Mouse (Mus musculus): ENCODE measurements at regions not wholly inside any gene's neighbourhood (a gene's known extent, or its start where the extent isn't known, plus 50 kb on each side); places are given as distances from the start of the nearest gene placed in this dataset.
A peak's percentile ranks its signal among the peaks of the same experiment; 100 is the strongest.

DNA sequence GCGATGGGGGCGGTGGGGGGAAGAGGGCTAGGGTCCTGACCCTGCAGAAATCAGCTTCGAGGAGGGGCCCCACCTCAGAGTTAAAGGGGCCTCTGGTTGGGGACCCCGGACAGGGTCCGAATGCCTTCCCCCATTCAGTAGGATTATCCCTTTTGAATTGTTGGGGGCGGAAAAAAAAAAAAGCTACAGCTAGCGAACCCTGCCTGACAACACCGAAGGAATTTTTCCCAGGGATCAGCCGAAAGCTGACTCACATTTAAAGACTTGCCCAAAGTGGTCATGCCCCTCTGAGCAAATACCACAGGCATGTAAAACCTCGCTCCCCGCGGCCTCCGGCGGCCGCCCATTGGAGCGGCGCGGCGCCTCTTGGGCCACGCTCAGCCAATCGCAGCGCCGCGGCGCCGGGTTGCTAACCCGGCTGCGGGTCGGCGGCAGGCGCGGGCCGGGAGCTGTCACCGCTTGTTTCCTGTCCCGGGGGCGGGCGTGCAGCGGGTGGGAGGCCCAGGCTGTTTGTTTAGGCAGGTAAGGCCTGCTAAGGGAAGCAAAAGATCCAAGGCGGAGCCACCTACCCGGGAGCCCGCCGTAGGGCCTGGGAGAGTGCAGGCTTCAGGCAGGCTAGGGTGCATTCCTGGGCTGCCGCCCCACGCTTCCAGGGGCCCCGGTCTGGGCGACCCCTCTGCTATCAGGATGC lies 116.5 kb upstream of the Parp11 start:
- Histone ChIP-seq H3K4me2 (ENCODE audit: low read depth, low read length) (peak overlapping the region; percentile 70), H3K4me1 (ENCODE audit: control insufficient read depth, insufficient read depth, low read length) (peaks cover 44% of the 10 kb centered on the region), H3K9ac (ENCODE audit: low read length) (peak overlapping the region; percentile 74), H3K27me3 (ENCODE audit: control insufficient read depth, insufficient read depth, low read length) (no peaks in the 10 kb centered on the region), H3K27ac (ENCODE audit: low read length) (peak overlapping the region; percentile 96), H3K36me3 (ENCODE audit: control insufficient read depth, insufficient read depth, low read length) (no peaks in the 10 kb centered on the region), H3K4me3 (replicated peaks; ENCODE audit: low read length) (peak overlapping the region; percentile 41), H3K9me3 (replicated peaks; ENCODE audit: control insufficient read depth, low read length) (no peaks in the 10 kb centered on the region)
- peak; percentile 90 for ATAC-seq (ENCODE audit: insufficient read depth, low FRiP score)
- 1% methylated on average over 45 of the region's 46 CpGs for whole genome bisulfite sequencing

DNA sequence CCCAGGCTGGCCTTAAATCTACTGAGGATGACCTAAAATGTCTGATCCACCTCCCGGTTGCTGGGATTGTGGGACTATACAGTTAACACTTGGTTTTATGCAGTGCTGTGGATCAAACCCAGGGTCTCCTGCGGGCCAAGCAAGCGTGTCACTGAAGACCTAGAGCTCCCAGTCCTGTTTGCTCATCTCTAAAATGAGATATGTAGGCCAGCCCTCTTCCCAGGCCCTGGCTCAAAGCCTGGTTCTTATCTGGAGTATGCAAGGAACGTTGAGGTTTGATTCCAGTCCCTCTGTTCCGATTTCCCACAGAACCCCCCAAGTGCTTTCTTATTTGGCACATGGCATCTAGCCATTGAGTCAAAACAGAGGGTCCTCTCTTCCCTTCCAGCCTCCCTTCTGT lies 115.5 kb upstream of the Parp11 start:
- H3K36me3 ChIP-seq (ENCODE audit: control insufficient read depth, insufficient read depth, low read length), result no peaks in the 10 kb centered on the region
- ATAC-seq (ENCODE audit: insufficient read depth, low FRiP score), result no peak
- peak overlapping the region; percentile 70; the same call in 1 of the 2 replicates for H3K4me2 ChIP-seq (ENCODE audit: low read depth, low read length)
- no peaks in the 10 kb centered on the region for H3K9me3 ChIP-seq (replicated peaks; ENCODE audit: control insufficient read depth, low read length)
- WGBS, result 54% methylated on average over 5 of the region's 5 CpGs
- H3K4me3 ChIP-seq (replicated peaks; ENCODE audit: low read length), result no peak overlapping the region
- peak overlapping the region; percentile 94 for H3K27ac ChIP-seq (ENCODE audit: low read length)
- 0 out of 2 replicates have a peak overlapping the region, but pooled peaks have one; percentile 7 for H3K9ac ChIP-seq (ENCODE audit: low read length)
- H3K27me3 ChIP-seq (ENCODE audit: control insufficient read depth, insufficient read depth, low read length), result no peaks in the 10 kb centered on the region
- peaks cover 44% of the 10 kb centered on the region for H3K4me1 ChIP-seq (ENCODE audit: control insufficient read depth, insufficient read depth, low read length)

GRCm38 (mm10) chr6:127334256-127334655 lies 112.4 kb upstream of the Parp11 start:
- peaks cover 49% of the 10 kb centered on the region for H3K4me1 ChIP-seq (ENCODE audit: control insufficient read depth, insufficient read depth, low read length)
- no peak overlapping the region for H3K9ac ChIP-seq (ENCODE audit: low read length)
- 0 out of 2 replicates have a peak overlapping the region, but pooled peaks have one; percentile 6 for H3K4me2 ChIP-seq (ENCODE audit: low read depth, low read length)
- ATAC-seq (ENCODE audit: insufficient read depth, low FRiP score), result no peak
- no peak overlapping the region for H3K4me3 ChIP-seq (replicated peaks; ENCODE audit: low read length)
- H3K36me3 ChIP-seq (ENCODE audit: control insufficient read depth, insufficient read depth, low read length), result no peaks in the 10 kb centered on the region
- no peaks in the 10 kb centered on the region for H3K9me3 ChIP-seq (replicated peaks; ENCODE audit: control insufficient read depth, low read length)
- WGBS, result 71% methylated on average over 6 of the region's 6 CpGs
- no peaks in the 10 kb centered on the region for H3K27me3 ChIP-seq (ENCODE audit: control insufficient read depth, insufficient read depth, low read length)
- peak overlapping the region; percentile 59 for H3K27ac ChIP-seq (ENCODE audit: low read length)

DNA sequence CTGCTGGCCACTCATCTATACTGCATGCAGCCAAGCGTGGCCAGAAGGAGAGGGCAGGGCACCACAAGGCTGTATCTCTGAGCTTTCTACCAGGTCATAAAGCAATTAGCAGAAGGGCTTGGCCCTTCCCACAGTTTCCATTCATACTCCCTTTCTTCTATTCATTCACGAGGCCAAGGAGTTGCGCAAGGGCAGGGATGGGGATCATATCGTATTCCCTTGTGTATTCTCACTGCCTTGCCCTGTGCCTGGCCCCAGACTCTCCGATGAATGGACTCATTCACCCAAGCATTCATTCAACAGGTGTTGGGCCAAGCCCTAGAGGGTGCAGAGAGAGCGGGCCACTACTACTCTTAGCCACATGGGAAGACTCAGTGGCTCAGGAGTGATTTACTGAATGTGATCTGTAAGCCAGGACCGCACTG lies 111.2 kb upstream of the Parp11 start:
- Histone ChIP-seq H3K27ac (ENCODE audit: low read length) (peak overlapping the region; percentile 71), H3K4me1 (ENCODE audit: control insufficient read depth, insufficient read depth, low read length) (peaks cover 41% of the 10 kb centered on the region), H3K9me3 (replicated peaks; ENCODE audit: control insufficient read depth, low read length) (no peaks in the 10 kb centered on the region), H3K4me2 (ENCODE audit: low read depth, low read length) (no peak overlapping the region), H3K27me3 (ENCODE audit: control insufficient read depth, insufficient read depth, low read length) (no peaks in the 10 kb centered on the region), H3K36me3 (ENCODE audit: control insufficient read depth, insufficient read depth, low read length) (no peaks in the 10 kb centered on the region), H3K4me3 (replicated peaks; ENCODE audit: low read length) (no peak overlapping the region), H3K9ac (ENCODE audit: low read length) (no peak overlapping the region)
- ATAC-seq (ENCODE audit: insufficient read depth, low FRiP score), result peak; percentile 89
- 48% methylated on average over 7 of the region's 7 CpGs for WGBS

DNA sequence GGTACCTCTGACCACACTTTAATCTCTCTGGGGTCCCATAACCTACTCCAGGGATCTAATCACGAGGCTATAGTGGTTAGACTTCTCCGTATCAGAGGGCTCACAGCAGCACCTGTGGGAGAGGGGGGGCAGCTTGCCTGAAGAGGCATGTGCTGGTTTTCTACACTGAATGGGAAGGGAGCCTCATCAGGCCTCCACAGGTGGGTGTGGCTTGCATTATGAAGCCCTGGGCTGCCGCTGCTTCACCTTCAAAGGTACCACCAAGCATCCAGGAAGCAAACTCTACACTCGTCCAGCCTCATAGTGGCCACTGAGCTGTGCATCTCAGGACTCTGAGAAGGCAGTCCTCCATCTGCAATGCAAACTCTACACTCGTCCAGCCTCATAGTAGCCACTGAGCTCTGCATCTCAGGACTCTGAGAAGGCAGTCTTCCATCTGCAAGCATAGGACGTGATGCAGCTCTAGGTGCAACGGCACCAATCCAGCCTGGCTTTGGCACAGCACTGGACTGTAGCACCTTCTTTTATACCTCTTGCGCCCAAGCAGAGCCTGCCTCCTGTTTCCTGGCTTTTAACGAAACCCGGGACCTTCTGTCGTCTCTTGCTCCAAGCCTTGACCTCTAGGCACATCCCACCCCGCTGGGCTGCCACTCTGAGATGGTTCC lies 110.5 kb upstream of the Parp11 start:
- Histone ChIP-seq H3K4me2 (ENCODE audit: low read depth, low read length) (no peak overlapping the region; the same call in 1 of the 2 replicates), H3K4me3 (replicated peaks; ENCODE audit: low read length) (no peak overlapping the region), H3K27me3 (ENCODE audit: control insufficient read depth, insufficient read depth, low read length) (no peaks in the 10 kb centered on the region), H3K4me1 (ENCODE audit: control insufficient read depth, insufficient read depth, low read length) (peaks cover 35% of the 10 kb centered on the region), H3K9me3 (replicated peaks; ENCODE audit: control insufficient read depth, low read length) (no peaks in the 10 kb centered on the region), H3K27ac (ENCODE audit: low read length) (peak overlapping the region; percentile 69), H3K9ac (ENCODE audit: low read length) (no peak overlapping the region), H3K36me3 (ENCODE audit: control insufficient read depth, insufficient read depth, low read length) (no peaks in the 10 kb centered on the region)
- ATAC-seq (ENCODE audit: insufficient read depth, low FRiP score), result peak; percentile 12; the same call in 1 of the 2 replicates
- WGBS, result 59% methylated on average over 12 of the region's 12 CpGs

GRCm38 (mm10) chr6:127336681-127337397 lies 109.8 kb upstream of the Parp11 start:
- Histone ChIP-seq H3K4me1 (ENCODE audit: control insufficient read depth, insufficient read depth, low read length) (peaks cover 30% of the 10 kb centered on the region), H3K9me3 (replicated peaks; ENCODE audit: control insufficient read depth, low read length) (no peaks in the 10 kb centered on the region), H3K36me3 (ENCODE audit: control insufficient read depth, insufficient read depth, low read length) (no peaks in the 10 kb centered on the region), H3K27ac (ENCODE audit: low read length) (peak overlapping the region; percentile 69), H3K9ac (ENCODE audit: low read length) (peak overlapping the region; percentile 6; the same call in 1 of the 2 replicates), H3K4me3 (replicated peaks; ENCODE audit: low read length) (no peak overlapping the region), H3K4me2 (ENCODE audit: low read depth, low read length) (no peak overlapping the region; the same call in 1 of the 2 replicates), H3K27me3 (ENCODE audit: control insufficient read depth, insufficient read depth, low read length) (no peaks in the 10 kb centered on the region)
- WGBS, result 40% methylated on average over 15 of the region's 15 CpGs
- no peak for ATAC-seq (ENCODE audit: insufficient read depth, low FRiP score)

DNA sequence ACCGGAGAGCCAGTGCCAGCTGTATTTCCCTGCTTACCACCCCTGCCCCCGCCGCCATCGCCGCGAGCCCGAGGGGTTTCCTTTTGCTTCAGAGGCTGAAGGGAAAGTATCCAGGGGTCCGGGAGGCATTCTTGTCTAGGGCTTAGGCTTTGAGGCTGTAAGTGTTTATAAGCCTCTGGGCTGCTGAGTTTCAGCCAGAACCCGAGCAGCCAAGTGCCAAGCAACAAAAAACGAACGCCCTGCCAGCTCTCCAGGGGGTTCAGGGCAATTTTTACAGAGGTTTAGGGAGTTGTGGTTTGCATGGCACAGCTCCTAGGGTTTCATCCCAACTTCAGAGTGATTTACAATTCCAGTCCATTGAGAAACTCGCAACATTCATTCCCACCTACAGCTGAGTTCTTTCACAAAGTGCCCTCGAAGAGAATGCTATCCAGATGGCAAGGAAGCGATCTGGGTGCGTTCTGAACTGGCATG lies 109.2 kb upstream of the Parp11 start:
- Histone ChIP-seq H3K4me3 (replicated peaks; ENCODE audit: low read length) (no peak overlapping the region), H3K27ac (ENCODE audit: low read length) (peak overlapping the region; percentile 11; the same call in 1 of the 2 replicates), H3K9ac (ENCODE audit: low read length) (peak overlapping the region; percentile 6; the same call in 1 of the 2 replicates), H3K36me3 (ENCODE audit: control insufficient read depth, insufficient read depth, low read length) (no peaks in the 10 kb centered on the region), H3K27me3 (ENCODE audit: control insufficient read depth, insufficient read depth, low read length) (no peaks in the 10 kb centered on the region), H3K4me1 (ENCODE audit: control insufficient read depth, insufficient read depth, low read length) (peaks cover 30% of the 10 kb centered on the region), H3K9me3 (replicated peaks; ENCODE audit: control insufficient read depth, low read length) (no peaks in the 10 kb centered on the region), H3K4me2 (ENCODE audit: low read depth, low read length) (no peak overlapping the region)
- 43% methylated on average over 15 of the region's 15 CpGs for WGBS
- ATAC-seq (ENCODE audit: insufficient read depth, low FRiP score), result no peak

DNA sequence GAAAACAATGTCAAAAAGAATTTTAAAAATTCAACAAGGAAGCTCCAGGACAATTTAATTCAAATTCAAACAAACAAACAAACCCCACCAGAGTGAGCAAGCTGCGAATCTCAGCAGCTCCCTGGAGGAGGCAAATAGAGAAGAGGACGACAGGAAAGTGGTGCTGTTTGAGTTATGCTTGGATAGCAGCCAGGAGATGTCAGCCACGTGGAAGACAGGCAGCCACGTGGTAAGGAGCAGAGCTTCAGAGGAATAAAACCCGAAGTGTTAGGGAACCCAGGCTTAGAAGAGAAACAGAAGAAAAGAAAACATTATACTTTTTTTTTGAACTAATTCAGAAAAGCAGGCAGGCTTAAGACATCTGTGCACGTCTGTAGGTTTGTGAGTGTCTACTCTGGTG lies 108.2 kb upstream of the Parp11 start:
- Histone ChIP-seq H3K4me3 (replicated peaks; ENCODE audit: low read length) (no peak overlapping the region), H3K36me3 (ENCODE audit: control insufficient read depth, insufficient read depth, low read length) (no peaks in the 10 kb centered on the region), H3K9ac (ENCODE audit: low read length) (no peak overlapping the region), H3K4me1 (ENCODE audit: control insufficient read depth, insufficient read depth, low read length) (peaks cover 30% of the 10 kb centered on the region), H3K27ac (ENCODE audit: low read length) (no peak overlapping the region), H3K9me3 (replicated peaks; ENCODE audit: control insufficient read depth, low read length) (no peaks in the 10 kb centered on the region), H3K4me2 (ENCODE audit: low read depth, low read length) (no peak overlapping the region), H3K27me3 (ENCODE audit: control insufficient read depth, insufficient read depth, low read length) (no peaks in the 10 kb centered on the region)
- WGBS, result 15% methylated on average over 6 of the region's 6 CpGs
- no peak for ATAC-seq (ENCODE audit: insufficient read depth, low FRiP score)

All from stomach, embryonic 16.5 days (tissue).